Mouse (Mus musculus): Measurements from ENCODE around the gene Ace2. TPM values are rescaled to one million over a fixed set of nuclear protein-coding genes. Genes with fewer than 3 reads are reported as not detected.

Ace2 gene
- polyA plus RNA-seq, 2 experiments from 2014 or later = not detected

GRCm38 (mm10) chrX:164183844-164184243 is 44.7 kb downstream of the Ace2 start:
- peak; percentile 57 for ATAC-seq

GRCm38 (mm10) chrX:164189880-164190279 is 50.7 kb downstream of the Ace2 start:
- ATAC-seq = no peak

- ATAC-seq = no peak
Measured at GRCm38 (mm10) chrX:164197679-164198078, 58.5 kb downstream of the Ace2 start.

GRCm38 (mm10) chrX:164200547-164200946 is 61.4 kb downstream of the Ace2 start:
- no peak for ATAC-seq

- ATAC-seq = peak; percentile 47
Measured at GRCm38 (mm10) chrX:164221989-164222388, 82.9 kb downstream of the Ace2 start.

- no peak for ATAC-seq
Measured at GRCm38 (mm10) chrX:164233380-164233779, 94.2 kb downstream of the Ace2 start.

Other genes with a start within 250 kb of the Ace2 start
- gene Ap1s2, start 230.3 kb upstream of the Ace2 start, polyA plus RNA-seq (2017; shearing (Covaris generic)) = 10 to 100 TPM; 15.3 to 22.9 TPM
- gene Zrsr2, start 180.7 kb upstream of the Ace2 start, polyA plus RNA-seq (2017; shearing (Covaris generic)) = 10 to 100 TPM; 39.8 to 45.1 TPM
- 1 to 10 TPM; 2.5 to 2.9 TPM for gene Car5b, start 111.3 kb upstream of the Ace2 start, polyA plus RNA-seq (2017; shearing (Covaris generic))
- gene Siah1b, start 62.8 kb upstream of the Ace2 start, polyA plus RNA-seq (2017; shearing (Covaris generic)) = 1 to 10 TPM; 1.4 to 2.1 TPM
- gene Cltrn, start 50.5 kb upstream of the Ace2 start, polyA plus RNA-seq (2017; shearing (Covaris generic)) = not detected
- not detected for gene Bmx, start 118.9 kb downstream of the Ace2 start, polyA plus RNA-seq (2017; shearing (Covaris generic))
- gene Pir, start 130.0 kb downstream of the Ace2 start, polyA plus RNA-seq (2017; shearing (Covaris generic)) = not detected
- not detected for gene Vegfd, start 234.0 kb downstream of the Ace2 start, polyA plus RNA-seq (2017; shearing (Covaris generic))

All from CD4-positive, CD25-positive, alpha-beta regulatory T cell, adult 4 months (primary cell).